Mouse (Mus musculus) brain, embryonic 14.5 days (tissue): ENCODE data around the gene Vhl. TPM values are rescaled to one million over a fixed set of nuclear protein-coding genes. Genes with fewer than 3 reads are reported as not detected.

Source experiments
- DNase-seq: peaks from one replicate; pipeline ENCODE4 v3.0.0-alpha.2; 2011; ENCODE audit warnings: low read depth
- CTCF ChIP-seq: fragments of 200-500 bp; IDR thresholded peaks from 2 replicates; pipeline ENCODE4 v1.5.1; 2012; ENCODE audit warnings: inconsistent platforms, mild to moderate bottlenecking, moderate library complexity, borderline replicate concordance; ENCODE audit not compliant: insufficient read depth, insufficient read length; ENCODE audit errors: extremely low read depth
- POLR2A ChIP-seq: fragments of 200-500 bp; IDR thresholded peaks from 2 replicates; pipeline ENCODE4 v1.6.1; 2012; ENCODE audit warnings: mild to moderate bottlenecking, inconsistent platforms, borderline replicate concordance; ENCODE audit not compliant: poor library complexity, insufficient read depth, insufficient read length, severe bottlenecking; ENCODE audit errors: extremely low read depth
- polyA plus RNA-seq: library from polyadenylated mRNA; depleted of rRNA; stranded (reverse); fragments of >200 nt; gene quantifications from 2 replicates; pipeline ENCODE4 v1.2.3, GENCODE M21; 2012

The Vhl gene
- polyA plus RNA-seq, 1 experiment = 71.2 TPM

DNA sequence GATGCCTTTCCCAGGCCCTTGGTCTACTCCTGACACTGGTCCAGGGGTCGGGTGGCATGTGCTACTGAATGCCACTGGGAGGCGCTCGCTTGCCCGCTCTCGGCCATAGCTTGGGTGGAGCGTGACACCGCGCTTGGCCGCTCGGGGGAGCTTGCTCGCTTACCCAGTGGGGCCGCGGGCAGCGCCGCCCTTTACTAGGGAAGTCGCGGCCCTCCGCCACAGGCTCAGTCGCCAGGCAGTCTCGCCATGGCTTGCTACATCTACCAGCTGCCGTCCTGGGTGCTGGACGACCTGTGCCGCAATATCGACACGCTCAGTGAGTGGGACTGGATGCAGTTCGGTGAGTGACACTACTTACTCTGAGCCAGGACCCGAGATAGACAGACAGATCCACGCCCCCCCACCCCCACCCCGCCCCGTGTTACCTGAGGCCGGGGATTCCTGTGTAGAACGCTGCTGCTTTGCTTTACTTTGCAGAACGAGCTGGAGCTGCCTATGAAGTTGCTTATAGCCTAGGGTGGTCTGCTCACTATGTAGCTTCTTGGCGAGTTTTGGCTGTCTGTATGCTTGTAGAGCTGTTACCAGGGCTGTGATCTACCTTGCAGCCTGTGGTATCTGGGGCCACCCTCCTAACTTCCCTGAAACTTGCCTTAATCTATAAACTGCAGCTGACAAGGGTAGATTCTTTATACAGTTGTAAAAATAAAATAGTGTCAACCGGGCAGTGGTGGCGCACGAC, 14.7 kb downstream of the Vhl start, which contains the start of gene Irak2:
Gene Irak2, plus strand, starts transcription at position 166 of the 739 bp plus-strand sequence.
- TF ChIP-seq POLR2A (no peak; the same call in 1 of the 2 replicates), CTCF (peak; percentile 92)
- DNase-seq = peak; percentile 93

GRCm38 (mm10) chr6:113639201-113639600, 15.4 kb downstream of the Vhl start:
- no peak for TF ChIP-seq CTCF
- TF ChIP-seq POLR2A = no peak
- DNase-seq = no peak

DNA sequence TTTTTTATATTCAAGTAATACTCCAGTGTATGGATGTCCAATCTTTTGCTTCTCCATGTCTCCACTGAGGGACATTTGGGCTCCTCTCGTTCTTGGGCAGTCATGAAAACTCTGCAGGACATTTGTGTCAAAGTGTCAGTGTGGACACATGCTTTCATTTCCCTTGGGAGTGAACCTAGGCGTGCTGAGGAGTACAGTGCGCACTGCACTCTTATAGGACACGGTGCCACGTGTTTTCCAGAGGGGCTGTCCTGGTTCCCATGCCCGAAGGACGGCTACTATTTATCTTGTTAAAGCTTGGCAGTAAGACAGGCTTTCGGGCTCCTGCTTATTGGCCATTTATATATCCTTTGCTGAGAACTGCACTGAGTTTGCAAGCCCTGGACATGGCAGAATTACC, 18.8 kb downstream of the Vhl start:
- no peak for DNase-seq
- TF ChIP-seq POLR2A = no peak
- TF ChIP-seq CTCF = no peak

- no peak for DNase-seq
- TF ChIP-seq POLR2A (no peak), CTCF (no peak)
Observed at GRCm38 (mm10) chr6:113643021-113643420, 19.3 kb downstream of the Vhl start.

DNA sequence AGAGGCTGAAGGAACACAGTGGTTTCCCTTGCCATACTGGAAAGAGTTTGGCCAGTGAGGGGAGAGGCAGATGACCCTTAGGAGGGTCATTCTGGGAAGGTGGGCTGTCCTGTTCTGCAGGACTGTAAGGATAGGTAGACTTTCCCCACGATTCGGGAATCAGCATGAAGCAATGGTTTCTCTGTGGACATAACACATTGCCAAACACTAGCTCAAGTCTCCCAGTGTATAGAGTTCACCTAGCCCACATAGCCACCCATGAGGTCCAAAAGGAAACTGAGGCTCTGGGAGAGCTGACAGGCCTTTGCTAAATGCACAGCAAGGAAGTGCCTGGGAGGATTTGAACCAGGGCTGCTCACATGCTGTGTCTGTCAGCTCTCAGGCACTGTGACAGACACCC, 20.2 kb downstream of the Vhl start:
- TF ChIP-seq POLR2A (no peak), CTCF (no peak)
- no peak for DNase-seq

- no peak for DNase-seq
- TF ChIP-seq CTCF (no peak), POLR2A (no peak)
Observed at GRCm38 (mm10) chr6:113644808-113645207, 21.0 kb downstream of the Vhl start.

GRCm38 (mm10) chr6:113649346-113650196, 25.8 kb downstream of the Vhl start:
- DNase-seq = no peak
- TF ChIP-seq CTCF = no peak
- TF ChIP-seq POLR2A = no peak

DNA sequence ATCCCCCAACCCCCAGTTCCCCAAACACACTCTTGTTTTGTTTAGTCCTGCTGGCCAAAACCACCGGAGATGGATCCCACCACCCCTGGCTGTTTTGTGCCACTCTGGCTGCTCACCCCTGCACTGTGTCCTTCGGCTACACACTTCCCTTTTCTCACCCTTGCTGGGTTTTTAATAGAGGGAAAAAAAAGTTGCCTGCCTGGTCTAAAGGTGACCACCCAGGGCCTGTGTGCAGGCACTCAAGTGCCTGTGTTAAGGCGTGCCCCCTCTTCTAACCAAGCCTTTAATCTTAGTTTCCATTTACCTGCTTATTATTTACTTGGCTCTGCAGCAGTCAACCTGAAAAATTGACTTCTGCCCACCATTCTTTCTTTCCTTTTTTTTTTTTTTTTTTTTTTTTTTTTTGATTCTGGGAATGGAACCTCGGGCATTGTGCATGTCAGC, 26.5 kb downstream of the Vhl start:
- no peak for DNase-seq
- TF ChIP-seq CTCF (no peak), POLR2A (no peak)

DNA sequence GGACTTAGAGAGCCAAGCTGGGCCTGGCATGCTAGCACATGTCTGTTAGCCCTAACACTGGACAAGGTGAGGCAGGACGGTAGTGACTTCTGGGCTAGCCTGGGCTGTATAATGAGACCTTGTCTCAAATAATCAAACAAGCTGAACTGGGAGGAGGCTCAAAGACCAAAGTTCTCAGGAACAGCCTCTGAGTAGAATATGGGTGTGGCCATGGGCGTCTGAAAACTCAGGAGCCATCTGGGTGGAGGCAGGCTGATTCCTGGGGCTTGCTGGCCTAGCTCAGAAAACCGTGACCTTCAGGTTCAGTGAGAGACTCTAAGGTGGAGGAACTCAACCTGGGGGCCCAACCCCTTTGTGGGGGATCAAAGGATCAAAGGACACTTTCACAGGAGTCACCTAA, 27.9 kb downstream of the Vhl start:
- no peak for DNase-seq
- TF ChIP-seq CTCF = no peak
- no peak for TF ChIP-seq POLR2A

DNA sequence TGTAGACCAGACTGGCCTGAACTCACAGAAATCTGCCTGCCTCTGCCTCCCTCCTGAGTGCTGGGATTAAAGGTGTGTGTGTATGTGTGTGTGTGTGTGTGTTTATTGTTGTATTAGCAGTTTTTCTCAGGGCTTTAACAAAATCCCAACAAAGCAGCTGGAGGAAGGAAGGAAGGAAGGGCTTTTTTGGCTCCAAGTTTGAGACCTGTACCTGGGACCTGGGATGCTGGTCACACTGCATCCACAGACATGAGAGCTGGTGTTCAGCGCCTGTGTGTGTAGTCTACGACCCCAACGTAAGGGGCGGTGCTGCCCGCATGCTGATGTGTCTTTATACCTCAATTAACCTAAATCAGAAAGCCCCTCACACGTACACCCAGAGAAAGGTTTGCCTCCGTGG, 29.8 kb downstream of the Vhl start:
- DNase-seq = no peak

DNA sequence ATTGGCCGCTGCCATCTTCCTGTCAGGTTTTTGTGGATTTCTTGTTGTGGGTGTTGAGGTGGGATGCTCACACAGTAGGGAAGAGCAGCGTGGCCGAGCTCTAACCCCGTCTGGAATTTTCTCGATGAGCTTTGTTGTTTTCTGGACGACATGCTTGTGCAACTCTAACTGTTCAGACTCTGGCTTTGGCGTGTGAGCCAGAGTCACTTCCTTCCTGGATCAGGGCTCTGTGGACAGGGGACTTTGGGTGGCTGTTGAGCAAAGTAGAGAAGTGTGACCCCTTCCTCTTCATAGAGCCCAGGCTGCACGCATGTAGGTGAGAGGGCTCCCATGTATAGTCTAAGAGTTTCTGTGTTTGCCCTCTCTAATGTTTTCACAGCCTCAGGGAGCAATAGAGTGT, 30.3 kb downstream of the Vhl start:
- TF ChIP-seq CTCF = no peak
- TF ChIP-seq POLR2A = no peak
- no peak for DNase-seq

More for the DNA sequence above, 29.8 kb downstream of the Vhl start:
- TF ChIP-seq CTCF = no peak
- no peak for TF ChIP-seq POLR2A

DNA sequence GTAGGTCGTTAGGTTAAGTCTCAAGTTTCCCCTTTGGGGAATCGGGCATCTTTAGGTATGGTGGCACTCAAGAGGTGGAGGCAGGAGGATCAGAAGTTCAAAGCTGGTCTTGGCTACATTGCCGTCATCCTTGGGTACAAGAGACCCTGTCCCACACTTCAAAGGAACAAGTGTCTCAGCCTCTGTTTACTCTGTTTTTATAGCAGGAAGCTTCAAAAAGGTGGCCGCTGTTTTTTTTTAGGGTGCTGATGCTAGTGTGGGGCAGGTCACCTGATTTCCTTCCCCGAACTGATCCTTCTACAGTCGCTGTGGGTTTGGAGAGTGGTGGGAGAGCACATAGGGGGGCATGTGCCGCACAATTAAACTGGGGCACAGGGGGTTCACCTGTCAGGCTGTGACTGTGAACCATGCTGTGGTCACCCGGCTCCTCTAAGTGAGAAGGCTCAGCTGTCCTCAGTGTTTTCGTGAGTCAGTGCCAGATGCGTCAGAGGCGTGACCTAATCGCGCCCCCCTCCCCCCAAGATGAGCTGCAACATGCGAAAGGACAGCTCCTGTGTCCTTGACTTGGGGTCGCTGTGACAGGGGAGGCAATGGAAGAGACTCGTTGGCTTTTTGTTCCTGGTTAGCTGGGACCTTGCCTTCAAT, 31.1 kb downstream of the Vhl start:
- TF ChIP-seq CTCF (no peak), POLR2A (no peak)
- no peak for DNase-seq
